Mouse (Mus musculus): Measurements from ENCODE around the gene Tmod3. TPM values are rescaled to one million over a fixed set of nuclear protein-coding genes. Genes with fewer than 3 reads are reported as not detected.
"Not testable (repeated sequence)": the region's sequence is repeated elsewhere in the genome, so short reads cannot be mapped to it uniquely, and the experiment has no call there.

Gene Tmod3
- polyA plus RNA-seq, 1 experiment = 14.7 TPM

DNA sequence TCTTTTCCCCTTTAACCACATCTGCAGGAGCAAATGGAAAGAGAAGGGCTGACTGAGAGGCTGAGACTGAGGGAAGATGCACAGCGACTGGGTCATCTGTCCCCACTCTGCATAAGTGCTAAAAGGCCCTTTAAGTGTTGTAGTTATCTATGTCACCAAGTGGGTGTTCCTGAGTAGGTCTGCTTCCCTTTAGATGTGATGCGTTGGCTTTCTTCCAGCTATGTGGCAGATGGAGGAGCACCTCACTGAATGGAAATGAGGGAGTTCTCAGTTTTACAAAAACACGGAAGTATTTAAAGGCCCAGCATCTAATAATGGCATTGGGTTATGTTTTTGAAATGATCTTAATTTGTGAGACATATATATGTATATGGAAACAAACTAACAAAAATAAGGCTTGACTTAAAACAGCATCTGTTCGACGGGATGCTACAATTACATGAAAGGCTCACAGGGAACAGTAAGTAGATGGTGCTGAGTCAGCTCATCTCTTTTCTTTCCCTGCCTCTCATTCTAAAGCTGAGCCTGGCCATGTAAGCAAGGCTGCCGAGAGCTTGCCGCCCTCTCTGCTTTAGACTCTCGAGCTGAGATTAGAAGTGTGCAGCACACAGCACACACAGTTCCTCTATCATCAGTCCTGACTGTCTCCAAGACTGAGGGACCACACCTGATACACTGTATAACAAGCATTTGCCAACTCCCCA lies 48.1 kb downstream of the Tmod3 start:
- H3K36me3 ChIP-seq (ENCODE audit: control insufficient read depth, insufficient read depth) = peaks cover 35% of the 10 kb centered on the region
- H3K4me3 ChIP-seq (ENCODE audit: insufficient read depth, poor library complexity, severe bottlenecking) = no peak overlapping the region
- no peaks in the 10 kb centered on the region for H3K27me3 ChIP-seq (ENCODE audit: control insufficient read depth, insufficient read depth, insufficient read length)
- TF ChIP-seq MYOD1 (IDR thresholded peaks at IDR 0.05; ENCODE audit: control insufficient read depth, insufficient read length, low read depth) (no peak), FOSL1 (IDR thresholded peaks at IDR 0.05; ENCODE audit: insufficient read depth, low read length, poor library complexity, severe bottlenecking) (no peak), USF1 (IDR thresholded peaks at IDR 0.05; ENCODE audit: low read depth) (no peak), CEBPB (IDR thresholded peaks at IDR 0.05; ENCODE audit: low read depth) (no peak), MAX (IDR thresholded peaks at IDR 0.05) (no peak), CTCF (IDR thresholded peaks at IDR 0.05; ENCODE audit: control insufficient read depth, insufficient read depth, insufficient read length) (no peak), MYOG (IDR thresholded peaks at IDR 0.05; ENCODE audit: control insufficient read depth, extremely low read depth, insufficient read length) (no peak)
- H3K79me3 ChIP-seq (ENCODE audit: low read depth) = no peaks in the 10 kb centered on the region
- H3ac ChIP-seq (ENCODE audit: control insufficient read depth, insufficient read length, low read depth) = no peak overlapping the region
- no peaks in the 10 kb centered on the region for H3K79me2 ChIP-seq (ENCODE audit: control insufficient read depth, insufficient read depth)

DNA sequence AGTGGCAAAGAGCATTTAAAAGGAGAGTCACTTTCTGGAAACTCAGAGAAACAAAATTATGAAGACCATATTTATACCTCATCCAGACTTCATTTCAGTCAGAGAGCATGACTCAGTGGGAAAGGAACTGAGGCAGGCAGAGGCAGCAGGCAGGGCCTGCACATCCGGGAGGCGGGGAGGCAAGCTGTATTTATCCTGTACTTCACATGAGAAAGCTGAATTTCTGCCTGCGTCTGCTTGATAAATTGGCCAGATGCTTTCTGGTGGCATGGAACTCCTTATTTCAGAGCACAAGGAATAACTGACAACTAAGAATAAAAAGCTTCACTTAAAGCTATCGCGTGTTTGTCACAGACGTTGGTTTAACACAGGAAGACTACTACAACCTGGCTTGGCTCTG lies 55.1 kb downstream of the Tmod3 start:
- Histone ChIP-seq H3K79me3 (ENCODE audit: low read depth) (no peaks in the 10 kb centered on the region), H3ac (ENCODE audit: control insufficient read depth, insufficient read length, low read depth) (no peak overlapping the region), H3K4me3 (ENCODE audit: insufficient read depth, poor library complexity, severe bottlenecking) (no peak overlapping the region), H3K79me2 (ENCODE audit: control insufficient read depth, insufficient read depth) (no peaks in the 10 kb centered on the region), H3K27me3 (ENCODE audit: control insufficient read depth, insufficient read depth, insufficient read length) (no peaks in the 10 kb centered on the region), H3K36me3 (ENCODE audit: control insufficient read depth, insufficient read depth) (peaks cover 41% of the 10 kb centered on the region)
- TF ChIP-seq USF1 (IDR thresholded peaks at IDR 0.05; ENCODE audit: low read depth) = no peak
- no peak for TF ChIP-seq MAX (IDR thresholded peaks at IDR 0.05)
- TF ChIP-seq FOSL1 (IDR thresholded peaks at IDR 0.05; ENCODE audit: insufficient read depth, low read length, poor library complexity, severe bottlenecking) = no peak
- no peak for TF ChIP-seq CTCF (IDR thresholded peaks at IDR 0.05; ENCODE audit: control insufficient read depth, insufficient read depth, insufficient read length)
- no peak for TF ChIP-seq MYOD1 (IDR thresholded peaks at IDR 0.05; ENCODE audit: control insufficient read depth, insufficient read length, low read depth)
- no peak for TF ChIP-seq MYOG (IDR thresholded peaks at IDR 0.05; ENCODE audit: control insufficient read depth, extremely low read depth, insufficient read length)

DNA sequence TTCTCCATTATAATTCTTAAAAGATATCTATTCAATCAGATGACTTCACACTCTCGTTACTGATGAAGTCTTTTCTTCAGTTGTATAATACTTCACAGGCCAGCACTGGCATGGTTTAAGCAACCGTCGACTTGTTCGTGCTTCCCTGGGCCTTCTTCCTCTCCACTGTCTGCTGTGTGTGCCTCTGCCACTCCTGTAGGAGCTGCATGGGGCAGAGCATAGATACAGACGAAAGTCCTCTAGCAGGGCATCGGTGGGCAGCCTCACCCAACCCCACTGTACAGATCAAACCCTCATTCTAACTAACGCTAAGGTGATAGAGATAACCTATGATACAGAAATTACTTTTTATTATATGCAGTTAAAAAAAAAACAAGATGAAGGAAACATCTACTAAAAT lies 60.9 kb downstream of the Tmod3 start:
- H3K4me3 ChIP-seq (ENCODE audit: insufficient read depth, poor library complexity, severe bottlenecking) = no peak overlapping the region
- no peak overlapping the region for H3ac ChIP-seq (ENCODE audit: control insufficient read depth, insufficient read length, low read depth)
- H3K27me3 ChIP-seq (ENCODE audit: control insufficient read depth, insufficient read depth, insufficient read length) = no peaks in the 10 kb centered on the region
- H3K79me3 ChIP-seq (ENCODE audit: low read depth) = no peaks in the 10 kb centered on the region
- peaks cover 8% of the 10 kb centered on the region for H3K36me3 ChIP-seq (ENCODE audit: control insufficient read depth, insufficient read depth)
- no peaks in the 10 kb centered on the region for H3K79me2 ChIP-seq (ENCODE audit: control insufficient read depth, insufficient read depth)
- TF ChIP-seq FOSL1 (IDR thresholded peaks at IDR 0.05; ENCODE audit: insufficient read depth, low read length, poor library complexity, severe bottlenecking) (no peak), MYOD1 (IDR thresholded peaks at IDR 0.05; ENCODE audit: control insufficient read depth, insufficient read length, low read depth) (no peak), USF1 (IDR thresholded peaks at IDR 0.05; ENCODE audit: low read depth) (no peak), CEBPB (IDR thresholded peaks at IDR 0.05; ENCODE audit: low read depth) (no peak), MAX (IDR thresholded peaks at IDR 0.05) (no peak), MYOG (IDR thresholded peaks at IDR 0.05; ENCODE audit: control insufficient read depth, extremely low read depth, insufficient read length) (no peak), CTCF (IDR thresholded peaks at IDR 0.05; ENCODE audit: control insufficient read depth, insufficient read depth, insufficient read length) (no peak)

DNA sequence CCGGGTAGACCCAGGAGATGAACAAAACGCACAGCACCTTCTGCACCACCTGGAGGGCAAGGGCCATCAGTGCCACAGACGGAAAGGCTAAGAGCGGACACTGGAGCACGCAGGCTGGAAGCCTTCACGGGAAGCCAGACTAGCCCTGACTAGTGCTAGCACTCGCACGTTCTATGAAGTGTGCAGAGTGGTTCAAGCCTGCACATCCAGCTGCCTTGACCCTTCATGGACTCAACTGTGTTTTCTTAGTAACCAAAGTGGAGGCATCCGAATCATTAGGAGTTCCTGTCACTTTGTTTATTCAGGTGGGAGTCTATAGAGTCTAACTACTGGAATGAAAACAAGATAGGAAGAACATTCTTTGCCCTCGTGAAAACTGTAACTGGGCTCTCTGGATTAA lies 63.5 kb downstream of the Tmod3 start:
- no peak overlapping the region for H3K4me3 ChIP-seq (ENCODE audit: insufficient read depth, poor library complexity, severe bottlenecking)
- no peaks in the 10 kb centered on the region for H3K36me3 ChIP-seq (ENCODE audit: control insufficient read depth, insufficient read depth)
- TF ChIP-seq CTCF (IDR thresholded peaks at IDR 0.05; ENCODE audit: control insufficient read depth, insufficient read depth, insufficient read length) (no peak), CEBPB (IDR thresholded peaks at IDR 0.05; ENCODE audit: low read depth) (no peak)
- no peaks in the 10 kb centered on the region for H3K27me3 ChIP-seq (ENCODE audit: control insufficient read depth, insufficient read depth, insufficient read length)
- no peaks in the 10 kb centered on the region for H3K79me2 ChIP-seq (ENCODE audit: control insufficient read depth, insufficient read depth)
- H3ac ChIP-seq (ENCODE audit: control insufficient read depth, insufficient read length, low read depth) = no peak overlapping the region
- H3K79me3 ChIP-seq (ENCODE audit: low read depth) = no peaks in the 10 kb centered on the region

DNA sequence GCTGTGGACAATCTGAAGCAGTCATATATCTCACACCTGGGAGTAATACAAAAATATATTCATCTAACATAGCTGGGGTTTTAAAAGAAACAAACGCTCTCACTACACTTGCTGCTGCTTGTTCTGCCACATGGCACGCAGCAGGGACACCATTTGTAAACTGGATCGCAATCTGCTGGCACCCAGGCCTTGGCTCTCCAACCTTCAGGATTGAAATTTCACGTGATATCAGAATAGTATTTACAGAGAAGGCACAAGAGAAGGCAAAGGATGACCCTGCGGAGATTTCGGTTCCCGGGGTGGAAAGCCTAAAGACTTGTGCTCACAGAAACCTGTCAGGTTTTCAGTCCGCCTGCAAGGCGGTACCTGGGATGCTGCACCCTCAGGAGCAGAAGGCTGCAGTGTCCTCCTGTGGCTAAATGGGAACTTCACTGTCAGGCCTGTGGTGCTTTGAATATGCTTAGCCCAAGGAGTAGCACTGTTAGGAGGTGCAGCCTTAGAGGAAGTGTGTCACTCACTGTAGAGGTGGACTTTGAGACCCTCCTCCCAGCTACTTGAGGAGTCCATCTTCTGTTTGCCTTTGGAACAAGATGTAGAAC lies 65.0 kb downstream of the Tmod3 start:
- no peak overlapping the region for H3ac ChIP-seq (ENCODE audit: control insufficient read depth, insufficient read length, low read depth)
- no peak overlapping the region for H3K4me3 ChIP-seq (ENCODE audit: insufficient read depth, poor library complexity, severe bottlenecking)
- H3K36me3 ChIP-seq (ENCODE audit: control insufficient read depth, insufficient read depth) = no peaks in the 10 kb centered on the region
- H3K79me3 ChIP-seq (ENCODE audit: low read depth) = no peaks in the 10 kb centered on the region
- TF ChIP-seq CTCF (IDR thresholded peaks at IDR 0.05; ENCODE audit: control insufficient read depth, insufficient read depth, insufficient read length) = no peak
- TF ChIP-seq USF1 (IDR thresholded peaks at IDR 0.05; ENCODE audit: low read depth) = no peak
- no peak for TF ChIP-seq CEBPB (IDR thresholded peaks at IDR 0.05; ENCODE audit: low read depth)
- no peak for TF ChIP-seq MAX (IDR thresholded peaks at IDR 0.05)
- no peak for TF ChIP-seq FOSL1 (IDR thresholded peaks at IDR 0.05; ENCODE audit: insufficient read depth, low read length, poor library complexity, severe bottlenecking)
- no peaks in the 10 kb centered on the region for H3K79me2 ChIP-seq (ENCODE audit: control insufficient read depth, insufficient read depth)
- no peaks in the 10 kb centered on the region for H3K27me3 ChIP-seq (ENCODE audit: control insufficient read depth, insufficient read depth, insufficient read length)

DNA sequence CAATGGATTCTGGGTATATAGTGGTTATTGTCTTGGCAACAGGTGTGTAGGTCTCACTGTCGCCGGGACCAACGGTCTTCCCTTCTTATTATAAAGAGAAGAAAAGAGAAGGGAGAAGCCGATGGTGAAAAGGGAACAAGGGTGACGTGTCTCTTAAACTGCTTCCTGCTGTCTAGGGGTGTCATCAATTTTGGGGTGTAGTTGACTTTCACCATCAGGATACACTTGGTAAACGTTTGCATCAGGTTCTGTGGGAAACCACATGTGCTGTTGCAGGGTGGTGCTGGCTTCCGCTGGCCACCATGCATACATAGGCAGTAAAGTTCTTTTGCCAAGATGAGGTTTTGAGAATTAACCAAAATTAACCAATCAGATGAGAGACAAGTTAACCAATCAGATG lies 71.2 kb downstream of the Tmod3 start:
- not testable (repeated sequence) for H3K36me3 ChIP-seq (ENCODE audit: control insufficient read depth, insufficient read depth); H3K79me3 ChIP-seq (ENCODE audit: low read depth); H3ac ChIP-seq (ENCODE audit: control insufficient read depth, insufficient read length, low read depth); H3K79me2 ChIP-seq (ENCODE audit: control insufficient read depth, insufficient read depth); H3K27me3 ChIP-seq (ENCODE audit: control insufficient read depth, insufficient read depth, insufficient read length); H3K4me3 ChIP-seq (ENCODE audit: insufficient read depth, poor library complexity, severe bottlenecking)

Measured in C2C12 (cell line).